Mouse (Mus musculus): ENCODE results near the gene Cpa2.

Cpa2 gene

DNA sequence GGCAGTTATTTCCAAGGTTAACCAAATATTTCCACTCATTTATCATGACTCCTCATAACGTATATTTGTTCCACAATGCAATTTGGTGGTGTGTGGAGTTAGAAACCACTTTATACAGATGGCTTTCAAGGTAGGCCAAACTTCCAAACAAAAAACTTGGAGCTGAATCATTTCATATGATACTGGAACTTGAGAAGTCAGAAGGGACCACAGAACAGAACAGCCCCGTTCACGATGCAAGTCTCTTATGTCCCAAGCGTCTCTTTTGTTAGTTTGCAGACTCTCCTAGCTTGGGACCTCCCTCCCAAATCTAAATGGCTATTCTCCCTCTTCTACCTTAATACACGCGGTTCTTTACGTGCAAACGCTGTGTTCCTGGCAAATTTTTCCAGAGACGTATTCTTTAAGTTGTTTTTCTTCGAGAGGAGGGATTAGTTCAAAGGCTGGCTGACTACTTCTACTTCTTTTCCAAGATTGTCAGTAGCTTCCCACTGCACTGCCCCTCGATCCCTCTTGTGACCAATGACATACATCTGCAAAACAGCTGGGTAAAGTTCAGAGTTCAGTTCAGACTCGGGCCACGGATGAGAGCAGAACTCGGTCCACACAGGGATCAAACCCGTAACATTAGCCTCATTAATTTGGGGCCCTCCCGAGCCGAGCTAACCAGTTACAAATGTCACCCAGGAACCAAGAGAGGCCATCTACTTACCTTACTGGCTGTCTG is 35.3 kb downstream of the Cpa2 start:
- no peak for DNase-seq (ENCODE audit: low spot score)

DNA sequence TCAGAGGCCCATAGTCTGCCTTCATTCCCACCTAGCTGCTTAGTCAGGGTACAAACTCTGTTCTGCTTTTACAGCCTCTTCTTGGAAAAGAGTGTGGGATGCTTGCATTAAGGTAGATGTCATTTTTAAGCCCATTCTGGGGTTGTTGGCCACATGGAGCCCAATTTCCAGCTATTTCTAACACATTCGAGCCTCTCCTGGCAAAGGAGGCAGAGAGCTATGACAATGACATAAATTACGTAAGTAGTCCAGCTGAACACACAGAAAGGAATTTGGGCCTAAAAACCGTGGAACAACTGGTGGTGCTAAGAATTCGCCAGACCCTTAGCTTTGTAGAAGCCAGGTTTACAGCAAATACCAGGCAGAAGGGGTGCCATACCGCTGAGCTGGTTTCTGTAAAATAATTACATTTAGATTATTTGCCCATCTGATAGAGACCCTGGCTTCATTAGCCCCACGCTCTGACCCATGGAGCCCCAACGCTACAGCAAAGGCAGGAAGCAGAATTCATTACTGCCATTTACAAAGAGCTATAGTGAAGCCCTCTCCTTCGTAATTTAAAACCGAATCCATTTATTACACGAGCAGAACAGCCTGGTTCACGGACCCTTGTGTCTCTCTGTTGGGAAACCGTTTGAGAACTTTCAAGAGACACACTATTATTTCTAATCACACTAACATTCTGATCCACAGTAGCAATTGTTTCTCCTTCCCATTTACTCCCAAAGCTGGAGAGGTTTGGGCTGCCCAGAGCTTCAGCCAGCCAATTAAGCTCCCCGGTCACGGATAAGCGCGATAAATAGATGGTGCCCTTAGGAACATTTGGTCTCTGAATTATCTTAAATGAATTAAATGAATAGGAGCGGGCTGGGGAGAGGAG is 38.8 kb downstream of the Cpa2 start:
- DNase-seq (ENCODE audit: low spot score): no peak

DNA sequence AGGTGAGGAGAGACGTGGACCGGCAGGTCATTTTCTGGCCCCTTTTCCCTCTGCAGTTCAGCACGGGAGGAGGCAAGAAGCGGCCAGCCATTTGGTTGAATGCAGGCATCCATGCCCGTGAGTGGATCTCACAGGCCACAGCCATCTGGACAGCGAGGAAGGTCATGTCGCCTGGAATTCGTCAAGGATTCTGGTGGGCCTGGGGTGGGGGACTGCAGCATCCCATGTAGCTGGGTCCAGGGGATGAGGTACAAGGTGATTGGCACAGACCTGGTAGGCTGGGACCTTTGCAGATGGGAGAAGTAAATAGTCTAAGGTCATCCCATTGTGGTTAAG is 39.4 kb downstream of the Cpa2 start:
- no peak for DNase-seq (ENCODE audit: low spot score)

DNA sequence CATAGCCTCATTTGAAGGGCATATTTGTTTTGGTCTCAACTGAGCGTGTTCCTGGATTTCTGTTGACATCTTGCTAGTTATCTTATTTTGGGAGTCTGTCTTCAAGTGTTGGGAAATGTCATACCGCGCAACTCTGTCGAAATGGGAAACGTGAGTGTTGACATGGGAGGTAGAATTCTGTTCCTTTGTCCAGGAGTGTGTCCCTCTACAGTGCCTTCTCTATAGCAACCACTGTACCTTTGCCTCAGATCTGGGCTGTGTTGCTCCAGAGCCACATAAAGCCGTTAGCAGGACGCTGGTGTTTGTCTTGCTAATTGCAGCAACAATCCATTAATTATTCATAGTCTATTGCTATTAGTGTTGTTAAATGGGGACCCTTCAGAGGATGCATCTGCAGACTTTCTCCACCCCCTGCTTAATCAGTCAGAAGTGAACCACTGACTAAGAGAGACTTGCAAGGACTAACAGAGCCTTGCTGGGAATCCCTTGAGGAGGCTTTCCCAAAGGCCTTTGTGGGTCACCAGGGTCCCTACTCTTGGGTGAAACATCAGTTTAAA is 45.6 kb downstream of the Cpa2 start:
- no peak for DNase-seq (ENCODE audit: low spot score)

GRCm38 (mm10) chr6:30589819-30590218 is 48.4 kb downstream of the Cpa2 start:
- no peak for DNase-seq (ENCODE audit: low spot score)

DNA sequence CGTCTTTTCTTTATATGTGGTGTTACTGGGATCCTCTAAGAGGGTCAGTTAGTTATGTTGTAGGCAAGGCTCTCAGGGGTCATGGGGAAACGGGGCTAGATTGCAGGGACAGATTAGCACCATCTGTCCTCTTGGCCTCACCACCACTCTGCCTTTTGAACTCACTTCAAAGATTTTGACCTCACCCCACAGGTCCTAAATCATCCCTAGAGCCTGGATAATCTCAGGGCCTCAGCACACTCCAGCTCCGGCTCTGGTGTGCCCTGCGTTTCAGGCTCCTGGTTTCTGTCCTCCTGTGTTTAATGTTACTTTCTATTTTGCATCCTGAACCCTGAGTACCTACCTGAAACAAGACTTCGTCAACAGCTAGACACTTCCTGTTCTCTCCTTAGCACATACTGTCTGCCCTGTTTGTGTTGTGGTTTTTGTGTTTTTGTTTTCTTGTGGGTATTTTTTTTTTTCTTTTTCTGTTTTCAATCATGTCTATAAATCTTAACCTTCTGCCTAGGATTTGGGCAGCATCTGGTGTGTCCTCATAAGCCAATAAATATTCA is 50.5 kb downstream of the Cpa2 start:
- no peak for DNase-seq (ENCODE audit: low spot score)

DNA sequence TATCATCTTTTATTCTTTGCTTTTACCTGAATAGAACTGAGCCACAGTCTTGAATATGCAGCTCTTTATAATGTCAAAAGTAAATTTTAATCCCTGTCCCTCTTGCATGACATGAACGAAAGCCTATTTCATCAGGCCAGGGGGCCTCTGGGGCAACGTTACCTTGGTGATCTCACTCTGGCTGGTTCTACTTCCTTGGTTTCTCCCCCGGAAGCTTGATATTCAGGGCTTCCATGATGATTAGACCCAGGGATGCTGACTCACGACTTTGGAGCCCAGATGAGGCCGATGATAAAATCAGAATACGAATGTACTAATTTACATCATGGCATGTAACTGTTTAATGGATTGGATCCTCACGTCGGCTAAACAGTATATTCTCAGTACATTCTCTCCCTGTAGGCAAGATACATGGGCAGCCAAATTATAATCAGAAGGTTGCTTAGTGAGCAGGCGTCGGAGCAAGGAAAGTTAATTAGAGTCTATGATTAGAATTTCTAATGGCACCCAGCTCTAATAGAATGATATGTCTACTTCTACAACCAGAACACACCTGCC is 51.1 kb downstream of the Cpa2 start:
- DNase-seq (ENCODE audit: low spot score): no peak

GRCm38 (mm10) chr6:30594364-30594763 is 53.0 kb downstream of the Cpa2 start:
- no peak for DNase-seq (ENCODE audit: low spot score)

- DNase-seq (ENCODE audit: low spot score): no peak
These were observed 55.0 kb downstream of the Cpa2 start for GRCm38 (mm10) chr6:30596230-30596898.

GRCm38 (mm10) chr6:30600033-30600432 is 58.7 kb downstream of the Cpa2 start:
- DNase-seq (ENCODE audit: low spot score): no peak

- DNase-seq (ENCODE audit: low spot score): no peak
These were observed 59.6 kb downstream of the Cpa2 start for GRCm38 (mm10) chr6:30600995-30601394.

GRCm38 (mm10) chr6:30604342-30604867 is 63.0 kb downstream of the Cpa2 start:
- no peak for DNase-seq (ENCODE audit: low spot score)

DNA sequence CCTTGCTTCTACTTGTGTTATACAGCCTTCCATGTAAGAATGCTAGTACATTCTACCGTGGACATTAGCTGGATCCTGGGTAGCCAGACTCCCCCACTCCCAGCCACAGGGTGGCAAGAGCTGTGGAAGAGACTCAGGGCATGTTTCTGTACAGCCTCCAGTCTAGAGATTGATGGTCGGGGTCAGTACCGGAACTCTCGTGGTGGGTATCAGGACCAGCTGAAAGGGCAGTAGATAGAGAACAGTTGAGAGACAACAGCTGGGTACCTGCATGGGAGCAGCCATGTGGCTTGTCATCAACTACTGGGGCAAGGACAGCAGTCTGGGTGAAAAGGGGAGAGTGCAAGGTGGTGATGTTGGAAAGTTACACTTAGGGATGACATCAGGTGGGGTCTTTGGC is 63.7 kb downstream of the Cpa2 start:
- no peak for DNase-seq (ENCODE audit: low spot score)

GRCm38 (mm10) chr6:30605672-30606071 is 64.3 kb downstream of the Cpa2 start:
- DNase-seq (ENCODE audit: low spot score): no peak

GRCm38 (mm10) chr6:30610710-30611109 is 69.3 kb downstream of the Cpa2 start, which contains the start of gene Cpa5:
TSS of gene Cpa5 (plus strand) at chr6:30611010.
- DNase-seq (ENCODE audit: low spot score): no peak

- DNase-seq (ENCODE audit: low spot score): no peak
These were observed 69.8 kb downstream of the Cpa2 start for GRCm38 (mm10) chr6:30611212-30611611.

Measured in ovary, postnatal 36 days (tissue).